Mouse (Mus musculus) C2C12 (cell line): Measurements from ENCODE around the gene Ppfia4. TPM values are rescaled to one million over a fixed set of nuclear protein-coding genes. Genes with fewer than 3 reads are reported as not detected.

Source experiments
- H3K27me3 ChIP-seq: one replicate; pipeline ENCODE4 v1.6.1; 2011; ENCODE audit not compliant: control insufficient read depth, insufficient read depth, insufficient read length
- H3K36me3 ChIP-seq: one replicate; pipeline ENCODE4 v1.6.1; 2011; ENCODE audit not compliant: control insufficient read depth, insufficient read depth
- H3K4me3 ChIP-seq: one replicate; pipeline ENCODE4 v1.5.1; 2011; ENCODE audit warnings: mild to moderate bottlenecking, control low read depth; ENCODE audit not compliant: poor library complexity, insufficient read depth, severe bottlenecking
- H3K79me2 ChIP-seq: one replicate; pipeline ENCODE4 v1.6.1; 2011; ENCODE audit not compliant: control insufficient read depth, insufficient read depth
- H3K79me3 ChIP-seq: one replicate; pipeline ENCODE4 v1.6.1; 2011; ENCODE audit warnings: low read depth, control low read depth
- H3ac ChIP-seq: one replicate; pipeline ENCODE3; 2011; ENCODE audit warnings: low read depth; ENCODE audit not compliant: control insufficient read depth, insufficient read length
- CEBPB ChIP-seq: IDR thresholded peaks from one replicate; pipeline ENCODE4 v1.6.1; 2011; ENCODE audit warnings: low read depth, mild to moderate bottlenecking, control low read depth, moderate library complexity
- CTCF ChIP-seq: IDR thresholded peaks from one replicate; pipeline ENCODE4 v1.5.1; 2011; ENCODE audit not compliant: control insufficient read depth, insufficient read depth, insufficient read length
- FOSL1 ChIP-seq: IDR thresholded peaks from one replicate; pipeline ENCODE4 v1.8.0; 2011; ENCODE audit warnings: mild to moderate bottlenecking, low read length; ENCODE audit not compliant: poor library complexity, insufficient read depth, severe bottlenecking
- MAX ChIP-seq: IDR thresholded peaks from one replicate; pipeline ENCODE4 v1.6.1; 2011; ENCODE audit warnings: mild to moderate bottlenecking, control low read depth
- MYOD1 ChIP-seq: IDR thresholded peaks from one replicate; pipeline ENCODE4 v1.6.1; 2011; ENCODE audit warnings: low read depth; ENCODE audit not compliant: control insufficient read depth, insufficient read length
- MYOG ChIP-seq: IDR thresholded peaks from one replicate; pipeline ENCODE4 v1.6.1; 2011; ENCODE audit not compliant: control insufficient read depth, insufficient read length; ENCODE audit errors: extremely low read depth
- USF1 ChIP-seq: IDR thresholded peaks from one replicate; pipeline ENCODE4 v1.6.1; 2011; ENCODE audit warnings: low read depth, mild to moderate bottlenecking, control low read depth, moderate library complexity
- polyA plus RNA-seq: library from polyadenylated mRNA; unstranded; fragments of >200 nt; fragmentation: generic; extraction: Trizol; gene quantifications from one replicate; pipeline ENCODE4 v1.2.1, GENCODE M21; 2012; ENCODE audit warnings: missing spikeins

Gene Ppfia4
- polyA plus RNA-seq, 1 experiment, result 0.35 TPM

DNA sequence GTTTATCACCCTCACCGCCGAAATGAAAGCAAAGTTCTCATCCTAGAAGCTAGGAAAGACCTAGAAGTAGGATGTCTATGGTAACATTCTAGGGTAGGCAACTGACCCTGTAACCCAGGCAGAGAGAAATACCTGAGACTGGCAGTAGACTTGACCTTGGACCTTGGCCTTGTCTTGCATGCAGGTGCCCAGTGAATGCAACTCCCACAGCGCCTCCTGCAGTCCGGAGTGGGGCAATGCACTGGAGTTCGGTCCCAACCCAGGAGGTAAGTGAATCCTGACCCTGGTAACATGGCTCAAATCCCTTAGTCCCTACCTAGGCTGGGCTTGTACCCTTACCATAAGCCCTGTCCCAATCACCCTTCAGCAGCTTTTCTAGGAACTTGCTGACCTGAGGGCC is 41.8 kb downstream of the Ppfia4 start:
- H3K4me3 ChIP-seq, result no peak overlapping the region

DNA sequence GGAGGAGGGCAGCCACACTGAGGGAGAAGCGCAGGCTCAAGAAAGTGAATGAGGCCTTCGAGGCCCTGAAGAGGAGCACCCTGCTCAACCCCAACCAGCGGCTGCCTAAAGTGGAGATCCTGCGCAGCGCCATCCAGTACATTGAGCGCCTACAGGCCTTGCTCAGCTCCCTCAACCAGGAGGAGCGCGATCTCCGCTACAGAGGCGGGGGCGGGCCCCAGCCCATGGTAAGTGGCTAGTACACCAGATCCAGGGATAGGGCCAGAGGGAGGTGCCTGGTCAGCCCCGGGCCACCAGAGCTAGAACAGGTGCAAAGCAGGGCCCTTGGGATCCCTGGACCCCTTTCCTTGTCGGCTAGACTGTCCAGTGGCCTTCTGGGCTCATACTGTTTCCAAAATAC is 42.4 kb downstream of the Ppfia4 start:
- Histone ChIP-seq H3K4me3 (no peak overlapping the region), H3ac (no peak overlapping the region), H3K79me2 (no peaks in the 10 kb centered on the region), H3K79me3 (no peaks in the 10 kb centered on the region), H3K36me3 (no peaks in the 10 kb centered on the region), H3K27me3 (no peaks in the 10 kb centered on the region)
- TF ChIP-seq MAX (no peak), FOSL1 (no peak), MYOG (no peak), USF1 (no peak), CTCF (no peak), MYOD1 (no peak), CEBPB (no peak)

More for the DNA sequence above, 41.8 kb downstream of the Ppfia4 start:
- Histone ChIP-seq H3K79me2 (no peaks in the 10 kb centered on the region), H3K36me3 (no peaks in the 10 kb centered on the region), H3K79me3 (no peaks in the 10 kb centered on the region), H3ac (no peak overlapping the region), H3K27me3 (no peaks in the 10 kb centered on the region)
- TF ChIP-seq CTCF (peak; percentile 43), CEBPB (no peak)

DNA sequence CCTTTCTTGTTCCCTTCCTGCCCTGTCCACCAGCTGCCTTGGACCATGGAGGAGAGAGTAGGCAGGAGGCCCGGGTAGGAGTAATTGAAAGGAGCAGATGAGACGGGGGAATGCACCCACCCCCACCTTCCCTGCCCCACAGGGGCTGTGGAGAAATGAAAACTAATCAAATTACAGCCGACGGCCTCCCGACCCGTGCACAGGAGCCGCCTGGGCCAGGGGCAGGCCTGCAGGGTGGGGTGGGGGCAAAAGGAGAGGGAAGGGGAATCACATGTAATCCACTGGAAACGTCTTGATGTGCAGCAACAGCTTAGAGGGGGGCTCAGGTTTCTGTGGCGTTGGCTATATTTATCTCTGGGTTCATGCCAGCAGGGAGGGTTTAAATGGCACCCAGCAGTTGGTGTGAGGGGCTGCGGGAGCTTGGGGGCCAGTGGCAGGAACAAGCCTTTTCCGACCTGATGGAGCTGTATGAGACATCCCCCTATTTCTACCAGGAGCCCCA is 43.1 kb downstream of the Ppfia4 start, which contains the start of gene Myog:
Gene Myog (plus strand): TSS at position 392 of the 502 bp plus-strand sequence.
- H3K79me3 ChIP-seq, result no peaks in the 10 kb centered on the region
- H3K4me3 ChIP-seq, result no peak within 1 kb of the TSS
- no peaks in the 10 kb centered on the region for H3K36me3 ChIP-seq
- no peak for TF ChIP-seq MAX
- no peak for TF ChIP-seq USF1
- no peak for TF ChIP-seq CEBPB
- TF ChIP-seq CTCF, result no peak
- no peak for TF ChIP-seq FOSL1
- no peaks in the 10 kb centered on the region for H3K27me3 ChIP-seq
- H3K79me2 ChIP-seq, result no peaks in the 10 kb centered on the region
- H3ac ChIP-seq, result no peak within 1 kb of the TSS

DNA sequence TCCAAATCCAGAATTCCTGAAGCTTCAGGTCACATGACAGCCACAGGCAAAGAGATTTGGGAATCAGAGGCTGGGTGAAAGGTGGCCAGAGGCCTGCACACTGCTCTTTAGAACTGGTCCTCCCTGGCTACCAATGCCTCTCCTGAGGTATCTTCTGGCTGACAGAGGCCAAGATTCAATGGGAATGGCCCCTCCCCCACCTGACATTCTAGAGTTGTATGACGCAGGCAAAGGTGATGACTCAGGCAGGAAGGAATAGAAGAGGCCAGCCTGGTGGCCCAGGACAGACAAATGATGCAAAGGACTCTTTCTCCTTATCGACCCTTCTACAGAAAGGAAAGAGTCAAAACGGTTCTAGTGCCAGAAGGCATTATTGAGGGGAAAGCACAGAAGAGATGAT is 44.5 kb downstream of the Ppfia4 start:
- Histone ChIP-seq H3ac (no peak overlapping the region), H3K79me3 (no peaks in the 10 kb centered on the region), H3K4me3 (no peak overlapping the region), H3K27me3 (no peaks in the 10 kb centered on the region), H3K36me3 (no peaks in the 10 kb centered on the region), H3K79me2 (no peaks in the 10 kb centered on the region)
- TF ChIP-seq MAX (no peak), FOSL1 (no peak), CTCF (no peak), MYOD1 (no peak), MYOG (no peak), CEBPB (no peak), USF1 (no peak)

DNA sequence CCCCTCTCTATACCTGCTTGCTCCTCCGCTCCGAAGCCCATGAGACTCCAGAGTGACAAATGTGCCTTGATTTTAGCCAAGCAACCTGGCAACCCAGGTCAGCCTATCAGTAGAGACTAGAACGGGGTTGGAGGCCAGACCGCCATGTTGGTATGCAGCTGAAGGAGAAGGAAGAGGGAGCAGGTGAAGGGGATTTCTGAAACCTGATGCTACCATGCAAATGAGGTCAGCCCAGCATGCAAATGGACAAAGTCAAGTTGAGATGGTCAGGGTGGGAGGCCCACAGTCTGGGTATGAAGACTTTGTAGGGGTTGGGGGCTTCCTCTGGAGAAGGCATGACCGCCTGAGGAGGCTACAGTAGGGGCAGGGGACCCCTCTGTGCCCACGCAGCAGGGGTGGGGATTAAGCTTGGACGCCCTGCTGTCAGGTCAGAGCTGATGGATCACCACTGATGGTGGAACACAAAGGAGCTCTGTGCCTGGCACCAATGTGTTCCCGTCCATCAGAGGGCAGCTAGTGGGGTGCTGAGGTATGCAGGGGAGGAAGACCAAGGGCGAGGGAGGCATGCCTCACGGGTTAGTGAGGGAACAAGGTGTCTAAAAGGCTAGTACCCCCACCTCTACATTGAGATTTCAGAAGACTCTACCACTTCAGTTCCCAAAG is 47.1 kb downstream of the Ppfia4 start:
- H3ac ChIP-seq, result no peak overlapping the region
- TF ChIP-seq MYOD1 (no peak), USF1 (no peak), FOSL1 (no peak), CEBPB (no peak), MAX (no peak), MYOG (no peak), CTCF (no peak)
- no peaks in the 10 kb centered on the region for H3K27me3 ChIP-seq
- H3K36me3 ChIP-seq, result no peaks in the 10 kb centered on the region
- H3K79me2 ChIP-seq, result no peaks in the 10 kb centered on the region
- H3K4me3 ChIP-seq, result no peak overlapping the region
- H3K79me3 ChIP-seq, result no peaks in the 10 kb centered on the region

DNA sequence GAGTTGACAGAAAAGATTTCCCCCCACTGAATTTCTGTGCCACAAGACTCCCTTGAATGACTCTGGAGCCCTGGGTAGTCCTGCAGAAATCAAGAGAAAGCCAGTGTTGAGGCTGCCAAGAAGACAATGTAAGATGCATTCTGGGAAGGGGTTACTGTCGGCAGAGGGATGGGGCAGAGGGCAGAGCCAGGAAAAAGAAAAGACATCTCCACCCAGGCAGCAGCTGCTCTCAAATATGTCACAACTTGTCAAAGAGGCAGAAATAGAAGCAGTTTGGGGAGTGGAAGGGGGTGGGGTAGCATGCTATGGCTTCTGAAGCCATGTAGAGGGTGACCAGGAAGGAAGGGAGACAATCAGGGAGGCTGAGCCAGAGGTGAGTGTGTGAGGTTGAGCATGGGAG is 49.6 kb downstream of the Ppfia4 start:
- Histone ChIP-seq H3K27me3 (no peaks in the 10 kb centered on the region), H3K4me3 (no peak overlapping the region), H3K36me3 (no peaks in the 10 kb centered on the region), H3K79me2 (no peaks in the 10 kb centered on the region), H3ac (no peak overlapping the region), H3K79me3 (no peaks in the 10 kb centered on the region)
- TF ChIP-seq CTCF (no peak), MYOD1 (peak; percentile 32)
